Mouse (Mus musculus) bone marrow macrophage, adult 2 months (primary cell): ENCODE measurements at regions not wholly inside any gene's neighbourhood (a gene's known extent, or its start where the extent isn't known, plus 50 kb on each side); places are given as distances from the start of the nearest gene placed in this dataset.

ENCODE experiments used
- CTCF ChIP-seq: IDR thresholded peaks from 2 replicates; pipeline ENCODE4 v1.5.1; 2012; ENCODE audit warnings: low read depth, mild to moderate bottlenecking, low read length, moderate library complexity
- POLR2A ChIP-seq: IDR thresholded peaks from 2 replicates; pipeline ENCODE4 v1.6.1; 2012; ENCODE audit warnings: mild to moderate bottlenecking, low read depth, low read length, borderline replicate concordance

- TF ChIP-seq CTCF (no peak), POLR2A (no peak)
Measured at GRCm38 (mm10) chr15:31979961-31980360, 197.1 kb upstream of the Tas2r119 start.
